10 mouse cellular contexts compared by ENCODE assay signal in genomic region chr16:90103726-90104125, GRCm38 (mm10).
"Had no signal": no experiment of that assay in that cellular context is flagged by ENCODE, and none has a peak within 500 bp of the region (broad histone marks: within the 10 kb centered on the region; RNA-seq: fewer than 3 reads in every experiment).

No protein-coding gene starts in this region.

- H3K4me3 ChIP-seq: left cerebral cortex, adult 2 months; limb, embryonic 15.5 days; liver, embryonic 12.5 days; lung, embryonic 15.5 days; midbrain, embryonic 12.5 days had no signal

- H3K36me3 ChIP-seq: liver, embryonic 12.5 days; lung, embryonic 15.5 days; midbrain, embryonic 12.5 days had no signal

- H3K27me3 ChIP-seq: limb, embryonic 15.5 days; liver, embryonic 12.5 days; lung, embryonic 15.5 days; midbrain, embryonic 12.5 days had no signal

- H3K9me3 ChIP-seq: limb, embryonic 15.5 days; liver, embryonic 12.5 days; lung, embryonic 15.5 days; midbrain, embryonic 12.5 days had no signal

- H3K27ac ChIP-seq: limb, embryonic 15.5 days; liver, embryonic 12.5 days; lung, embryonic 15.5 days; midbrain, embryonic 12.5 days had no signal

- H3K4me1 ChIP-seq: lung, embryonic 15.5 days had no signal

- DNase-seq: kidney, postnatal 10 days; kidney, postnatal 4 days; lung, postnatal 14 days; right cerebral cortex, postnatal 25 days; thymus, postnatal 36 days had no signal
